Mouse (Mus musculus) CH12.LX (cell line): Measurements from ENCODE around the gene Babam1. TPM values are rescaled to one million over a fixed set of nuclear protein-coding genes. Genes with fewer than 3 reads are reported as not detected.

Experiments
- DNase-seq: peaks from one replicate; pipeline ENCODE4 v3.0.0-alpha.2; 2013; ENCODE audit errors: extremely low read depth
- H3K27ac ChIP-seq: 2 replicates; pipeline ENCODE4 v1.5.1; 2012; ENCODE audit warnings: low read depth, mild to moderate bottlenecking, control low read depth, moderate library complexity; ENCODE audit not compliant: insufficient read depth
- H3K27me3 ChIP-seq: replicated peaks from 2 replicates; pipeline ENCODE3; 2012; ENCODE audit warnings: inconsistent platforms
- H3K36me3 ChIP-seq, 2 experiments: replicated peaks in 1 of 2; 2 replicates each; pipeline versions ENCODE3 to v1.6.1; 2012; ENCODE audit warnings: inconsistent platforms in 1 of 2, low read length in 1 of 2, mild to moderate bottlenecking in 1 of 2, mixed read lengths in 1 of 2, moderate library complexity in 1 of 2; ENCODE audit not compliant: control insufficient read depth in 1 of 2, insufficient read depth in 1 of 2
- H3K4me1 ChIP-seq, 2 experiments: 2 replicates each; pipeline ENCODE4 v1.6.1; 2012; ENCODE audit warnings: inconsistent platforms in 1 of 2, moderate library complexity in 1 of 2; ENCODE audit not compliant: insufficient read depth in 2 of 2, control insufficient read depth in 1 of 2
- H3K4me2 ChIP-seq: 2 replicates; pipeline ENCODE4 v1.6.1; 2012; ENCODE audit warnings: low read depth, mild to moderate bottlenecking, control low read depth; ENCODE audit not compliant: poor library complexity, insufficient read depth, severe bottlenecking
- H3K4me3 ChIP-seq, 3 experiments: fragments of 150-350 bp in 1 of 3; sonication (generic) in 1 of 3; replicated peaks in 1 of 3; 2 replicates each; pipeline versions ENCODE3 to v1.5.1; 2011 to 2012; ENCODE audit warnings: low read depth in 2 of 3, low read length in 2 of 3, mild to moderate bottlenecking in 2 of 3, moderate library complexity in 2 of 3, control low read depth in 1 of 3, improper control_type of control experiment in 1 of 3, inconsistent platforms in 1 of 3, mixed read lengths in 1 of 3; ENCODE audit not compliant: poor library complexity in 1 of 3
- H3K79me2 ChIP-seq: replicated peaks from 2 replicates; pipeline ENCODE4 v1.6.1; 2012; ENCODE audit warnings: mild to moderate bottlenecking, moderate library complexity; ENCODE audit not compliant: control insufficient read depth, poor library complexity, insufficient read depth, severe bottlenecking; ENCODE audit errors: extremely low read depth
- H3K9ac ChIP-seq: 2 replicates; pipeline ENCODE4 v1.6.1; 2012; ENCODE audit warnings: low read depth, mild to moderate bottlenecking, control low read depth, moderate library complexity; ENCODE audit not compliant: insufficient read depth
- H3K9me3 ChIP-seq: replicated peaks from 2 replicates; pipeline ENCODE3; 2012; ENCODE audit warnings: low read length, inconsistent platforms, mixed read lengths
- E2F4 ChIP-seq: IDR thresholded peaks from 2 replicates; pipeline ENCODE4 v1.6.1; 2011; ENCODE audit warnings: low read depth, low read length, improper control_type of control experiment; ENCODE audit not compliant: insufficient replicate concordance
- ELF1 ChIP-seq: IDR thresholded peaks from 2 replicates; pipeline ENCODE4 v1.6.1; 2014; ENCODE audit warnings: low read depth, mild to moderate bottlenecking, inconsistent platforms, low read length, improper control_type of control experiment
- EP300 ChIP-seq: IDR thresholded peaks from 2 replicates; pipeline ENCODE4 v1.6.1; 2011; ENCODE audit warnings: low read length, improper control_type of control experiment
- ETS1 ChIP-seq: conservative IDR thresholded peaks from 2 replicates; pipeline ENCODE4 v1.6.1; 2012; ENCODE audit warnings: low read depth, mild to moderate bottlenecking, inconsistent platforms, low read length, improper control_type of control experiment, moderate library complexity
- JUN ChIP-seq: IDR thresholded peaks from 2 replicates; pipeline ENCODE4 v1.6.1; 2011; ENCODE audit warnings: low read depth, mild to moderate bottlenecking, low read length, improper control_type of control experiment, moderate library complexity; ENCODE audit not compliant: insufficient read depth
- JUND ChIP-seq: conservative IDR thresholded peaks from 2 replicates; pipeline ENCODE4 v1.6.1; 2011; ENCODE audit warnings: low read depth, low read length, improper control_type of control experiment
- KAT2A ChIP-seq: IDR thresholded peaks from 2 replicates; pipeline ENCODE4 v1.6.1; 2012; ENCODE audit warnings: low read length, improper control_type of control experiment, inconsistent platforms; ENCODE audit not compliant: insufficient replicate concordance
- MAFK ChIP-seq: IDR thresholded peaks from 2 replicates; pipeline ENCODE4 v1.6.1; 2011; ENCODE audit warnings: low read length, improper control_type of control experiment; ENCODE audit not compliant: insufficient replicate concordance
- MAX ChIP-seq: IDR thresholded peaks from 2 replicates; pipeline ENCODE4 v1.6.1; 2011; ENCODE audit warnings: low read length, improper control_type of control experiment
- MEF2A ChIP-seq: IDR thresholded peaks from 2 replicates; pipeline ENCODE4 v1.6.1; 2014; ENCODE audit warnings: low read depth, mild to moderate bottlenecking, inconsistent platforms, low read length, improper control_type of control experiment, borderline replicate concordance
- MXI1 ChIP-seq: IDR thresholded peaks from 2 replicates; pipeline ENCODE4 v1.6.1; 2011; ENCODE audit warnings: mild to moderate bottlenecking, low read depth, low read length, improper control_type of control experiment
- MYC ChIP-seq: IDR thresholded peaks from 2 replicates; pipeline ENCODE4 v1.6.1; 2011; ENCODE audit warnings: low read depth, mild to moderate bottlenecking, improper control_type of control experiment, low read length
- PAX5 ChIP-seq: IDR thresholded peaks from 2 replicates; pipeline ENCODE4 v1.6.1; 2012; ENCODE audit warnings: low read length, inconsistent platforms, mixed read lengths
- POLR2A ChIP-seq: IDR thresholded peaks from 2 replicates; pipeline ENCODE4 v1.6.1; 2011; ENCODE audit warnings: low read depth, mild to moderate bottlenecking, improper control_type of control experiment, low read length
- POLR2AphosphoS2 ChIP-seq: IDR thresholded peaks from 2 replicates; pipeline ENCODE4 v1.6.1; 2011; ENCODE audit warnings: low read depth, low read length, improper control_type of control experiment
- RAD21 ChIP-seq: IDR thresholded peaks from 2 replicates; pipeline ENCODE4 v1.6.1; 2011; ENCODE audit warnings: low read depth, mild to moderate bottlenecking, low read length, improper control_type of control experiment, moderate library complexity
- SMC3 ChIP-seq: IDR thresholded peaks from 2 replicates; pipeline ENCODE4 v1.6.1; 2011; ENCODE audit warnings: low read depth, low read length, improper control_type of control experiment
- UBTF ChIP-seq: IDR thresholded peaks from 2 replicates; pipeline ENCODE4 v1.6.1; 2012; ENCODE audit warnings: low read depth, mild to moderate bottlenecking, inconsistent platforms, low read length, improper control_type of control experiment, moderate library complexity
- USF1 ChIP-seq: IDR thresholded peaks from 2 replicates; pipeline ENCODE4 v1.6.1; 2014; ENCODE audit warnings: low read depth, mild to moderate bottlenecking, inconsistent platforms, low read length, improper control_type of control experiment
- ZKSCAN1 ChIP-seq: IDR thresholded peaks from 2 replicates; pipeline ENCODE4 v1.6.1; 2012; ENCODE audit warnings: low read depth, inconsistent platforms, low read length, improper control_type of control experiment, borderline replicate concordance
- ZMIZ1 ChIP-seq: IDR thresholded peaks from 2 replicates; pipeline ENCODE4 v1.6.1; 2012; ENCODE audit warnings: low read depth, mild to moderate bottlenecking, inconsistent platforms, low read length, improper control_type of control experiment
- ZNF384 ChIP-seq: IDR thresholded peaks from 2 replicates; pipeline ENCODE4 v1.6.1; 2012; ENCODE audit warnings: low read depth, low read length, improper control_type of control experiment, inconsistent platforms
- dilution Hi-C: fragments of 300-500 bp; cut with MboI; formaldehyde crosslinking; loops from 2 replicates; pipeline ENCODE4 v1.14.3; 2020; ENCODE audit warnings: low sequenced_read_pairs; ENCODE audit not compliant: extremely low pct_unique_long_range_greater_than_20kb, extremely low pct_ligation_motif_present
- in situ Hi-C: fragments of 300-500 bp; cut with MboI; formaldehyde crosslinking; loops from 3 replicates; pipeline ENCODE4 v1.14.3; 2019; ENCODE audit warnings: low sequenced_read_pairs, low pct_ligation_motif_present, low pct_unique_long_range_greater_than_20kb, mixed read lengths
- polyA plus RNA-seq: library from polyadenylated mRNA; unstranded; fragments of >175 nt; gene quantifications from 2 replicates; pipeline ENCODE4 v1.2.1, GENCODE M21; 2012; ENCODE audit warnings: low read depth; ENCODE audit not compliant: insufficient read length
- total RNA-seq, 2 experiments: library from RNA; depleted of rRNA; stranded (reverse); fragments of 300-350 nt in 1 of 2; fragments of >200 nt in 1 of 2; gene quantifications; 2 replicates each; pipeline ENCODE4 v1.2.3; 2012 to 2014

Gene Babam1
- total and polyA plus RNA-seq, 3 experiments = 56.7 to 137 (median 67.3) TPM

- no peak for TF ChIP-seq ZNF384
- no peak for TF ChIP-seq MAX
- no peak for TF ChIP-seq KAT2A
- no peak for TF ChIP-seq JUN
- TF ChIP-seq MYC = no peak
- no peak for TF ChIP-seq PAX5
- no peak for TF ChIP-seq MAFK
- TF ChIP-seq ELF1 = no peak
- no peak for TF ChIP-seq RAD21
- Histone ChIP-seq H3K27ac (no peak overlapping the region), H3K79me2 (no peaks in the 10 kb centered on the region), H3K9ac (no peak overlapping the region), H3K4me3 (no peak overlapping the region), H3K27me3 (no peaks in the 10 kb centered on the region), H3K9me3 (no peaks in the 10 kb centered on the region), H3K36me3 (peaks cover 11 to 41% of the 10 kb centered on the region in 2 experiments), H3K4me2 (no peak overlapping the region), H3K4me1 (peaks cover 18 to 45% of the 10 kb centered on the region in 2 experiments)
- in situ Hi-C loops (no loop called here), dilution Hi-C loops (no loop called here)
- DNase-seq = no peak
These were observed 27.5 kb upstream of the Babam1 start for GRCm38 (mm10) chr8:71369040-71369718.

- Histone ChIP-seq H3K27ac (no peak overlapping the region), H3K79me2 (no peaks in the 10 kb centered on the region), H3K4me2 (peak overlapping the region; percentile 73), H3K9me3 (peaks cover 5% of the 10 kb centered on the region), H3K9ac (peak overlapping the region; percentile 58; the same call in 1 of the 2 replicates), H3K27me3 (no peaks in the 10 kb centered on the region), H3K4me1 (peaks cover 18 to 54% of the 10 kb centered on the region in 2 experiments), H3K36me3 (peaks cover 26 to 56% of the 10 kb centered on the region in 2 experiments), H3K4me3 (peak overlapping the region; percentile 40 to 69 (median 65))
- dilution Hi-C loops = no loop called here
- peak; percentile 68 for DNase-seq
- TF ChIP-seq KAT2A (no peak), ZNF384 (peak; percentile 80)
- in situ Hi-C loops = loop anchor here (5.0 kb wide), 1 partner anchor 37 kb away; the partner anchor contains the start of gene Ankle1
These were observed 25.9 kb upstream of the Babam1 start for GRCm38 (mm10) chr8:71370711-71371235.

GRCm38 (mm10) chr8:71371236-71371848, 25.3 kb upstream of the Babam1 start, which contains the start of gene Ocel1:
Gene Ocel1, plus strand, starts transcription at chr8:71371298.
- Histone ChIP-seq H3K4me1 (peaks cover 18 to 48% of the 10 kb centered on the region in 2 experiments), H3K36me3 (peaks cover 31 to 62% of the 10 kb centered on the region in 2 experiments), H3K27me3 (no peaks in the 10 kb centered on the region), H3K4me3 (peak within 1 kb of the TSS; percentile 65 to 75 (median 69)), H3K79me2 (no peaks in the 10 kb centered on the region), H3K9ac (peak within 1 kb of the TSS; percentile 58; the same call in 1 of the 2 replicates), H3K4me2 (peak within 1 kb of the TSS; percentile 73), H3K9me3 (peaks cover 9% of the 10 kb centered on the region), H3K27ac (peak within 1 kb of the TSS; percentile 65)
- peak; percentile 97 for DNase-seq
- dilution Hi-C loops = no loop called here
- in situ Hi-C loops = loop anchor here (5.0 kb wide), 1 partner anchor 36 kb away; the partner anchor contains the start of gene Ankle1
- no peak for TF ChIP-seq UBTF
- no peak for TF ChIP-seq EP300
- no peak for TF ChIP-seq MYC
- TF ChIP-seq ETS1 = peak; percentile 33; the same call in 1 of the 2 replicates
- TF ChIP-seq SMC3 = peak; percentile 70
- no peak for TF ChIP-seq JUND
- peak; percentile 81 for TF ChIP-seq MXI1
- TF ChIP-seq ZMIZ1 = no peak
- TF ChIP-seq USF1 = no peak
- no peak for TF ChIP-seq ZKSCAN1
- TF ChIP-seq E2F4 = 0 out of 2 replicates have a peak, but pooled peaks have one; percentile 40
- no peak for TF ChIP-seq PAX5
- no peak; the same call in 1 of the 2 replicates for TF ChIP-seq MEF2A
- 0 out of 2 replicates have a peak, but pooled peaks have one; percentile 39 for TF ChIP-seq POLR2AphosphoS2
- peak; percentile 77 for TF ChIP-seq POLR2A
- peak; percentile 63 for TF ChIP-seq RAD21
